Mouse (Mus musculus): ENCODE results near the gene Tmem88b. TPM values are rescaled to one million over a fixed set of nuclear protein-coding genes. Genes with fewer than 3 reads are reported as not detected.
"Not testable (repeated sequence)": the region's sequence is repeated elsewhere in the genome, so short reads cannot be mapped to it uniquely, and the experiment has no call there.

The Tmem88b gene
- polyA plus RNA-seq, 1 experiment from 2014 or later, result 0.25 TPM

GRCm38 (mm10) chr4:155793730-155794129 lies 8.1 kb upstream of the Tmem88b start:
- H3K4me2 ChIP-seq, result no peak overlapping the region
- H3K9me3 ChIP-seq (ENCODE audit: control insufficient read depth, low read length), result no peaks in the 10 kb centered on the region
- 67% methylated on average over 2 of the region's 2 CpGs for WGBS
- 0 out of 2 replicates have a peak, but pooled peaks cover 4% of the 10 kb centered on the region for H3K4me1 ChIP-seq (replicated peaks; ENCODE audit: control insufficient read depth, insufficient read depth, low read length)
- no peaks in the 10 kb centered on the region for H3K36me3 ChIP-seq (ENCODE audit: control insufficient read depth, insufficient read depth, low read length)
- no peak for ATAC-seq (replicated peaks; ENCODE audit: low FRiP score)
- no peak overlapping the region for H3K4me3 ChIP-seq (ENCODE audit: low read depth, low read length)
- H3K27ac ChIP-seq (ENCODE audit: low read depth, low read length), result no peak overlapping the region
- no peak overlapping the region for H3K9ac ChIP-seq (ENCODE audit: low read depth, low read length)
- no peak for DNase-seq (ENCODE audit: low spot score)
- peaks cover 9% of the 10 kb centered on the region; the same call in 1 of the 2 replicates for H3K27me3 ChIP-seq (replicated peaks; ENCODE audit: control insufficient read depth, insufficient read depth, low read length)

- Histone ChIP-seq H3K4me3 (ENCODE audit: low read depth, low read length) (no peak overlapping the region), H3K36me3 (ENCODE audit: control insufficient read depth, insufficient read depth, low read length) (no peaks in the 10 kb centered on the region), H3K27ac (ENCODE audit: low read depth, low read length) (no peak overlapping the region), H3K9ac (ENCODE audit: low read depth, low read length) (no peak overlapping the region), H3K27me3 (replicated peaks; ENCODE audit: control insufficient read depth, insufficient read depth, low read length) (peaks cover 9% of the 10 kb centered on the region; the same call in 1 of the 2 replicates), H3K4me2 (no peak overlapping the region), H3K4me1 (replicated peaks; ENCODE audit: control insufficient read depth, insufficient read depth, low read length) (0 out of 2 replicates have a peak, but pooled peaks cover 4% of the 10 kb centered on the region), H3K9me3 (ENCODE audit: control insufficient read depth, low read length) (no peaks in the 10 kb centered on the region)
- whole genome bisulfite sequencing, result 69% methylated on average over 24 of the region's 24 CpGs
- DNase-seq (ENCODE audit: low spot score) (no peak), ATAC-seq (replicated peaks; ENCODE audit: low FRiP score) (no peak)
These were observed 5.7 kb upstream of the Tmem88b start for GRCm38 (mm10) chr4:155791240-155791933.

GRCm38 (mm10) chr4:155790650-155791161 lies 5.0 kb upstream of the Tmem88b start:
- H3K36me3 ChIP-seq (ENCODE audit: control insufficient read depth, insufficient read depth, low read length), result no peaks in the 10 kb centered on the region
- ATAC-seq (replicated peaks; ENCODE audit: low FRiP score) (no peak), DNase-seq (ENCODE audit: low spot score) (no peak)
- no peak overlapping the region for H3K4me3 ChIP-seq (ENCODE audit: low read depth, low read length)
- no peak overlapping the region for H3K4me2 ChIP-seq
- 71% methylated on average over 3 of the region's 3 CpGs for WGBS
- H3K4me1 ChIP-seq (replicated peaks; ENCODE audit: control insufficient read depth, insufficient read depth, low read length), result 0 out of 2 replicates have a peak, but pooled peaks cover 4% of the 10 kb centered on the region
- H3K27ac ChIP-seq (ENCODE audit: low read depth, low read length), result no peak overlapping the region
- no peak overlapping the region for H3K9ac ChIP-seq (ENCODE audit: low read depth, low read length)
- H3K9me3 ChIP-seq (ENCODE audit: control insufficient read depth, low read length), result no peaks in the 10 kb centered on the region
- H3K27me3 ChIP-seq (replicated peaks; ENCODE audit: control insufficient read depth, insufficient read depth, low read length), result peaks cover 7% of the 10 kb centered on the region; the same call in 1 of the 2 replicates

- DNase-seq (ENCODE audit: low spot score) (no peak), ATAC-seq (replicated peaks; ENCODE audit: low FRiP score) (no peak)
- Histone ChIP-seq H3K27ac (ENCODE audit: low read depth, low read length) (no peak within 1 kb of the TSS), H3K27me3 (replicated peaks; ENCODE audit: control insufficient read depth, insufficient read depth, low read length) (peaks cover 7% of the 10 kb centered on the region; the same call in 1 of the 2 replicates), H3K4me1 (replicated peaks; ENCODE audit: control insufficient read depth, insufficient read depth, low read length) (0 out of 2 replicates have a peak, but pooled peaks cover 6% of the 10 kb centered on the region), H3K9ac (ENCODE audit: low read depth, low read length) (no peak within 1 kb of the TSS), H3K4me3 (ENCODE audit: low read depth, low read length) (no peak within 1 kb of the TSS), H3K9me3 (ENCODE audit: control insufficient read depth, low read length) (no peaks in the 10 kb centered on the region), H3K36me3 (ENCODE audit: control insufficient read depth, insufficient read depth, low read length) (no peaks in the 10 kb centered on the region), H3K4me2 (no peak within 1 kb of the TSS)
- 87% methylated on average over 3 of the region's 3 CpGs for WGBS
These were observed 4.4 kb upstream of the Tmem88b start, which contains the start of gene Ankrd65 for GRCm38 (mm10) chr4:155790021-155790489. Gene Ankrd65, plus strand, starts transcription at chr4:155790439.

- not testable (repeated sequence) for H3K4me1 ChIP-seq (replicated peaks; ENCODE audit: control insufficient read depth, insufficient read depth, low read length); H3K4me2 ChIP-seq; H3K27ac ChIP-seq (ENCODE audit: low read depth, low read length); H3K9ac ChIP-seq (ENCODE audit: low read depth, low read length); H3K9me3 ChIP-seq (ENCODE audit: control insufficient read depth, low read length); DNase-seq (ENCODE audit: low spot score); H3K4me3 ChIP-seq (ENCODE audit: low read depth, low read length); ATAC-seq (replicated peaks; ENCODE audit: low FRiP score); H3K27me3 ChIP-seq (replicated peaks; ENCODE audit: control insufficient read depth, insufficient read depth, low read length); H3K36me3 ChIP-seq (ENCODE audit: control insufficient read depth, insufficient read depth, low read length)
- WGBS, result 75% methylated on average over 4 of the region's 4 CpGs
These were observed 3.2 kb upstream of the Tmem88b start for GRCm38 (mm10) chr4:155788833-155789232.

- no peak overlapping the region for H3K27ac ChIP-seq (ENCODE audit: low read depth, low read length)
- DNase-seq (ENCODE audit: low spot score) (no peak), ATAC-seq (replicated peaks; ENCODE audit: low FRiP score) (no peak)
- WGBS, result 62% methylated on average over 3 of the region's 3 CpGs
- H3K9me3 ChIP-seq (ENCODE audit: control insufficient read depth, low read length), result no peaks in the 10 kb centered on the region
- H3K36me3 ChIP-seq (ENCODE audit: control insufficient read depth, insufficient read depth, low read length), result no peaks in the 10 kb centered on the region
- no peak overlapping the region for H3K4me2 ChIP-seq
- peaks cover 13% of the 10 kb centered on the region; the same call in 1 of the 2 replicates for H3K4me1 ChIP-seq (replicated peaks; ENCODE audit: control insufficient read depth, insufficient read depth, low read length)
- H3K27me3 ChIP-seq (replicated peaks; ENCODE audit: control insufficient read depth, insufficient read depth, low read length), result peaks cover 7% of the 10 kb centered on the region; the same call in 1 of the 2 replicates
- no peak overlapping the region for H3K4me3 ChIP-seq (ENCODE audit: low read depth, low read length)
- no peak overlapping the region for H3K9ac ChIP-seq (ENCODE audit: low read depth, low read length)
These were observed 2.6 kb upstream of the Tmem88b start for GRCm38 (mm10) chr4:155788300-155788699.

GRCm38 (mm10) chr4:155785246-155785645 lies 428 bp downstream of the Tmem88b start:
- no peak overlapping the region for H3K4me2 ChIP-seq
- no peaks in the 10 kb centered on the region; the same call in 1 of the 2 replicates for H3K27me3 ChIP-seq (replicated peaks; ENCODE audit: control insufficient read depth, insufficient read depth, low read length)
- H3K9me3 ChIP-seq (ENCODE audit: control insufficient read depth, low read length), result no peaks in the 10 kb centered on the region
- peaks cover 10% of the 10 kb centered on the region; the same call in 1 of the 2 replicates for H3K4me1 ChIP-seq (replicated peaks; ENCODE audit: control insufficient read depth, insufficient read depth, low read length)
- 76% methylated on average over 10 of the region's 10 CpGs for WGBS
- H3K4me3 ChIP-seq (ENCODE audit: low read depth, low read length), result no peak overlapping the region
- no peaks in the 10 kb centered on the region for H3K36me3 ChIP-seq (ENCODE audit: control insufficient read depth, insufficient read depth, low read length)
- ATAC-seq (replicated peaks; ENCODE audit: low FRiP score), result no peak
- no peak overlapping the region for H3K27ac ChIP-seq (ENCODE audit: low read depth, low read length)
- no peak for DNase-seq (ENCODE audit: low spot score)
- H3K9ac ChIP-seq (ENCODE audit: low read depth, low read length), result no peak overlapping the region

GRCm38 (mm10) chr4:155784081-155784701 lies 1.5 kb downstream of the Tmem88b start:
- WGBS, result under 1% methylated on average over 52 of the region's 52 CpGs
- Histone ChIP-seq H3K9ac (ENCODE audit: low read depth, low read length) (peak overlapping the region; percentile 80), H3K36me3 (ENCODE audit: control insufficient read depth, insufficient read depth, low read length) (no peaks in the 10 kb centered on the region), H3K4me2 (peak overlapping the region; percentile 90), H3K4me3 (ENCODE audit: low read depth, low read length) (peak overlapping the region; percentile 65), H3K27me3 (replicated peaks; ENCODE audit: control insufficient read depth, insufficient read depth, low read length) (no peaks in the 10 kb centered on the region; the same call in 1 of the 2 replicates), H3K4me1 (replicated peaks; ENCODE audit: control insufficient read depth, insufficient read depth, low read length) (peaks cover 10% of the 10 kb centered on the region; the same call in 1 of the 2 replicates), H3K27ac (ENCODE audit: low read depth, low read length) (peak overlapping the region; percentile 44; the same call in 1 of the 2 replicates), H3K9me3 (ENCODE audit: control insufficient read depth, low read length) (no peaks in the 10 kb centered on the region)
- ATAC-seq (replicated peaks; ENCODE audit: low FRiP score) (peak; percentile 80), DNase-seq (ENCODE audit: low spot score) (peak; percentile 81)
